Mouse (Mus musculus): ENCODE measurements at regions not wholly inside any gene's neighbourhood (a gene's known extent, or its start where the extent isn't known, plus 50 kb on each side); places are given as distances from the start of the nearest gene placed in this dataset.

DNA sequence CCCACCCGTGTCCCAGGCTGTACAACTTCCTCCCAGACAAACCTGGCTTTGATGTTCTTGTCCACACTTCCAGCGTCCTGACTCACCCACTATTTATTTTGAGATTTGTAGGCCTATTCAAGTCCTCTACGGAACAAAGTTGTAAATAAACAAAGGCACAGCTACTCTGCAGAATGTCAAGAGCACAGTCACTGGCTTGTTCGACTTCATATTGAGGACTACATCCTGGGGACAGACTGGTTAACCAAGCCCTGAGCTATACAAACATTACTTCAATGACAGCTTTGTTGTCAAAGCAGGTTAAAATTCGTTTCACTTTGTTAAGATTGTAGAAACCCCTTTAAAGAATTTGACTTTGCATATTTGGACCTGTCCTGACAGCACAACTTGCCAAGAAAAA lies 190.3 kb upstream of the Ctso start:
- TF ChIP-seq CTCF (IDR thresholded peaks at IDR 0.05; ENCODE audit: borderline replicate concordance, control insufficient read depth, extremely low read depth, insufficient read depth, low read length, poor library complexity) (no peak), POLR2A (IDR thresholded peaks at IDR 0.05; ENCODE audit: control insufficient read depth, extremely low read depth, insufficient read depth, low read length, poor library complexity) (no peak)

Data from thymus, adult 2 months (tissue).